26 mouse cellular contexts compared by ENCODE assay signal in the genomic region with DNA sequence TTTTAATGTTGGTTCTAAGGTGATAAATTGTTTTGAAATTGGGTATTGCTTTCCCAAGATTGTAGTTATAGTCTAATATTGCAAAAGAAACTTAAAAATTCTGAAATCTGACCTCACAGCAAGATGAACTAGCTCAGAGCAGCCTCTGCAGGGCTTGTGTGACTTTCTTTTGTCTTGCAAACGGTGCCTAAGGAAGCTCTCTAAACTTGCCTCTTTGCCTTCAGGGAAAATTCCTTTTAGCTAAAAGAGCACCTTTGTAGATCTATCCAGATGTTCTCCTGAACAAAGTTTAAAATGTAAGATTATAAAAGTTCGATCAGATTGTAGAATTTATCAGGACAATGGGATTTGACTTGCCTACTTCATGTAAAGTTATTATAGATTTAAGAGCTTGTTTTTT.
"Had no signal": no experiment of that assay in that cellular context is flagged by ENCODE, and none has a peak within 500 bp of the region (broad histone marks: within the 10 kb centered on the region; RNA-seq: fewer than 3 reads in every experiment).

No protein-coding gene starts in this region.

- DNase-seq: cerebellum, postnatal 14 days; cerebellum, postnatal 25 days; cerebellum, postnatal 36 days; embryo, embryonic 11 days; forebrain, postnatal 0 days; gastrocnemius, adult 2 months; gastrocnemius, postnatal 10 days; gastrocnemius, postnatal 14 days; gastrocnemius, postnatal 25 days; gastrocnemius, postnatal 36 days; heart, adult 11 months; heart, adult 18-20 months; heart, adult 2 months had no signal

- H3K36me3 ChIP-seq: embryonic facial prominence, embryonic 10.5 days; embryonic facial prominence, embryonic 12.5 days; embryonic facial prominence, embryonic 13.5 days; embryonic facial prominence, embryonic 15.5 days; forebrain, embryonic 10.5 days; forebrain, embryonic 12.5 days; forebrain, embryonic 15.5 days; heart, embryonic 10.5 days had no signal

- H3K4me2 ChIP-seq: embryonic facial prominence, embryonic 12.5 days; embryonic facial prominence, embryonic 13.5 days; embryonic facial prominence, embryonic 15.5 days; forebrain, embryonic 12.5 days; forebrain, embryonic 13.5 days; forebrain, embryonic 15.5 days; heart, embryonic 11.5 days had no signal

- ATAC-seq: forebrain, embryonic 13.5 days; forebrain, embryonic 14.5 days; forebrain, embryonic 15.5 days; forebrain, embryonic 16.5 days; forebrain, postnatal 0 days had no signal

- H3K4me3 ChIP-seq: embryonic facial prominence, embryonic 10.5 days; embryonic facial prominence, embryonic 12.5 days; embryonic facial prominence, embryonic 13.5 days; embryonic facial prominence, embryonic 15.5 days; erythroblast, embryonic 14.5 days; forebrain, embryonic 10.5 days; forebrain, embryonic 12.5 days; forebrain, embryonic 13.5 days; forebrain, embryonic 15.5 days; gastrocnemius, adult 2 months; heart, adult 2 months; heart, embryonic 10.5 days had no signal

- H3K27ac ChIP-seq: embryonic facial prominence, embryonic 10.5 days; embryonic facial prominence, embryonic 12.5 days; embryonic facial prominence, embryonic 13.5 days; embryonic facial prominence, embryonic 15.5 days; forebrain, embryonic 10.5 days; forebrain, embryonic 12.5 days; forebrain, embryonic 13.5 days; forebrain, embryonic 15.5 days; gastrocnemius, adult 2 months; heart, adult 2 months; heart, embryonic 10.5 days had no signal

- H3K9ac ChIP-seq: embryonic facial prominence, embryonic 12.5 days; embryonic facial prominence, embryonic 13.5 days; embryonic facial prominence, embryonic 15.5 days; forebrain, embryonic 12.5 days; forebrain, embryonic 13.5 days; forebrain, embryonic 15.5 days; forebrain, postnatal 0 days had no signal

- H3K9me3 ChIP-seq: embryonic facial prominence, embryonic 15.5 days had no signal

- H3K4me1 ChIP-seq: embryonic facial prominence, embryonic 10.5 days; embryonic facial prominence, embryonic 12.5 days; embryonic facial prominence, embryonic 13.5 days; embryonic facial prominence, embryonic 15.5 days; forebrain, embryonic 10.5 days; forebrain, embryonic 12.5 days; forebrain, embryonic 13.5 days; forebrain, embryonic 15.5 days; heart, embryonic 10.5 days had no signal

- H3K27me3 ChIP-seq: embryonic facial prominence, embryonic 12.5 days; embryonic facial prominence, embryonic 13.5 days; embryonic facial prominence, embryonic 15.5 days; forebrain, embryonic 12.5 days; forebrain, embryonic 13.5 days; forebrain, embryonic 15.5 days had no signal
